Mouse (Mus musculus) embryo, embryonic 10.5 days (tissue): ENCODE measurements around the gene Serpinf1.
"Not testable (repeated sequence)": the region's sequence is repeated elsewhere in the genome, so short reads cannot be mapped to it uniquely, and the experiment has no call there.

Experiments
- DNase-seq: peaks from one replicate; pipeline ENCODE4 v3.0.0-alpha.2; 2015; ENCODE audit warnings: low spot score

Serpinf1 gene

GRCm38 (mm10) chr11:75422013-75422792 is at the start of gene Serpinf1:
TSS of gene Serpinf1 (minus strand) at chr11:75422701.
- DNase-seq, result peak; percentile 76

GRCm38 (mm10) chr11:75470675-75471074 is 48.2 kb upstream of the Serpinf1 start:
- DNase-seq, result no peak

GRCm38 (mm10) chr11:75469261-75469660 is 46.8 kb upstream of the Serpinf1 start:
- DNase-seq, result no peak

- no peak for DNase-seq
Measured at GRCm38 (mm10) chr11:75468410-75468809, 45.9 kb upstream of the Serpinf1 start.

- peak; percentile 79 for DNase-seq
Measured at GRCm38 (mm10) chr11:75467512-75468215, 45.2 kb upstream of the Serpinf1 start.

GRCm38 (mm10) chr11:75466731-75467505 is 44.4 kb upstream of the Serpinf1 start:
- DNase-seq, result no peak

- no peak for DNase-seq
Measured at GRCm38 (mm10) chr11:75465051-75465450, 42.5 kb upstream of the Serpinf1 start.

GRCm38 (mm10) chr11:75464417-75464816 is 41.9 kb upstream of the Serpinf1 start:
- DNase-seq, result no peak

GRCm38 (mm10) chr11:75463624-75464023 is 41.1 kb upstream of the Serpinf1 start:
- DNase-seq, result no peak

- DNase-seq, result peak; percentile 93
Measured at GRCm38 (mm10) chr11:75462865-75463336, 40.4 kb upstream of the Serpinf1 start.

- DNase-seq, result peak; percentile 33
Measured at GRCm38 (mm10) chr11:75462253-75462783, 39.8 kb upstream of the Serpinf1 start.

GRCm38 (mm10) chr11:75461743-75462252 is 39.3 kb upstream of the Serpinf1 start:
- no peak for DNase-seq

GRCm38 (mm10) chr11:75460844-75461742 is 38.6 kb upstream of the Serpinf1 start, which contains the start of gene Tlcd2:
TSS of gene Tlcd2 (plus strand) at chr11:75461715.
- DNase-seq, result peak; percentile 100

GRCm38 (mm10) chr11:75460103-75460843 is 37.8 kb upstream of the Serpinf1 start:
- peak; percentile 97 for DNase-seq

- no peak for DNase-seq
Measured at GRCm38 (mm10) chr11:75459751-75460102, 37.2 kb upstream of the Serpinf1 start.

- no peak for DNase-seq
Measured at GRCm38 (mm10) chr11:75459141-75459711, 36.7 kb upstream of the Serpinf1 start.

GRCm38 (mm10) chr11:75458628-75459041 is 36.1 kb upstream of the Serpinf1 start:
- no peak for DNase-seq

GRCm38 (mm10) chr11:75458169-75458568 is 35.7 kb upstream of the Serpinf1 start:
- peak; percentile 73 for DNase-seq

GRCm38 (mm10) chr11:75456440-75456871 is 34.0 kb upstream of the Serpinf1 start:
- DNase-seq, result no peak

GRCm38 (mm10) chr11:75455971-75456370 is 33.5 kb upstream of the Serpinf1 start:
- not testable (repeated sequence) for DNase-seq
